Mouse (Mus musculus) B cell, adult 67 days (primary cell): ENCODE measurements around the gene Lbhd1. TPM values are rescaled to one million over a fixed set of nuclear protein-coding genes. Genes with fewer than 3 reads are reported as not detected.

Experiments used
- total RNA-seq, 2 experiments: library from RNA; stranded (reverse); gene quantifications; 4 replicates each; pipeline ENCODE4 v1.2.4; 2023

Lbhd1 gene
- 10 to 100 TPM; 11.1 to 35.5 TPM for total RNA-seq

GRCm38 (mm10) chr19:8883616-8884015 is at the start of gene Lbhd1, which contains the start of gene Gm49403:
TSS of gene Lbhd1 (plus strand) at chr19:8883732.
TSS of gene Gm49403 (plus strand) at chr19:8883930.

GRCm38 (mm10) chr19:8837251-8837791 is 46.2 kb upstream of the Lbhd1 start, which contains the start of gene Bscl2:
TSS of gene Bscl2 (plus strand) at chr19:8837467.

GRCm38 (mm10) chr19:8839103-8839907 is 44.2 kb upstream of the Lbhd1 start, which contains the start of gene Gng3:
TSS of gene Gng3 (minus strand) at chr19:8839194.

GRCm38 (mm10) chr19:8850402-8850901 is 33.1 kb upstream of the Lbhd1 start, which contains the start of gene Lrrn4cl:
TSS of gene Lrrn4cl (plus strand) at chr19:8850768.

GRCm38 (mm10) chr19:8871267-8872186 is 12.0 kb upstream of the Lbhd1 start, which contains the start of gene Ubxn1:
TSS of gene Ubxn1 (plus strand) at chr19:8871496.

GRCm38 (mm10) chr19:8880311-8881033 is 3.1 kb upstream of the Lbhd1 start, which contains the start of gene Uqcc3:
TSS of gene Uqcc3 (minus strand) at chr19:8880923.

GRCm38 (mm10) chr19:8888511-8889385 is 5.2 kb downstream of the Lbhd1 start, which contains the start of the genes 1810009A15Rik and Gm49416:
TSS of gene 1810009A15Rik (plus strand) at chr19:8888853.
TSS of gene Gm49416 (plus strand) at chr19:8888926.

GRCm38 (mm10) chr19:8892829-8893766 is 9.6 kb downstream of the Lbhd1 start, which contains the start of gene Ints5:
TSS of gene Ints5 (plus strand) at chr19:8893005.

GRCm38 (mm10) chr19:8897865-8898495 is 14.4 kb downstream of the Lbhd1 start, which contains the start of gene Ganab:
TSS of gene Ganab (plus strand) at chr19:8898071.

GRCm38 (mm10) chr19:8920073-8920736 is 36.7 kb downstream of the Lbhd1 start, which contains the start of gene B3gat3:
TSS of gene B3gat3 (plus strand) at chr19:8920374.

GRCm38 (mm10) chr19:8929224-8930088 is 45.9 kb downstream of the Lbhd1 start, which contains the start of the genes Rom1 and Eml3:
TSS of gene Rom1 (minus strand) at chr19:8929356.
TSS of gene Eml3 (plus strand) at chr19:8929552.

GRCm38 (mm10) chr19:8941515-8942217 is 58.1 kb downstream of the Lbhd1 start, which contains the start of gene Mta2:
TSS of gene Mta2 (plus strand) at chr19:8941875.

